Mouse (Mus musculus) heart, embryonic 10.5 days (tissue): ENCODE measurements at regions not wholly inside any gene's neighbourhood (a gene's known extent, or its start where the extent isn't known, plus 50 kb on each side); places are given as distances from the start of the nearest gene placed in this dataset.

Experiments used
- DNase-seq: peaks from one replicate; pipeline ENCODE4 v3.0.0-alpha.2; 2017; ENCODE audit warnings: low spot score
- H3K27ac ChIP-seq: fragments of 300-500 bp; sonication (generic); 2 replicates; pipeline ENCODE4 v1.5.1; 2016; ENCODE audit warnings: mild to moderate bottlenecking
- H3K27me3 ChIP-seq: fragments of 300-500 bp; sonication (generic); 2 replicates; pipeline ENCODE4 v1.6.1; 2016; ENCODE audit warnings: mild to moderate bottlenecking; ENCODE audit not compliant: poor library complexity, insufficient read depth, severe bottlenecking
- H3K36me3 ChIP-seq: fragments of 300-500 bp; sonication (generic); 2 replicates; pipeline ENCODE4 v1.6.1; 2016; ENCODE audit warnings: mild to moderate bottlenecking, moderate library complexity
- H3K4me1 ChIP-seq: fragments of 300-500 bp; sonication (generic); 2 replicates; pipeline ENCODE4 v1.6.1; 2016; ENCODE audit warnings: mild to moderate bottlenecking
- H3K4me3 ChIP-seq: fragments of 300-500 bp; sonication (generic); 2 replicates; pipeline ENCODE4 v1.5.1; 2016; ENCODE audit warnings: mild to moderate bottlenecking, moderate library complexity
- H3K9me3 ChIP-seq: fragments of 300-500 bp; sonication (generic); 2 replicates; pipeline ENCODE4 v1.6.1; 2016; ENCODE audit warnings: mild to moderate bottlenecking, moderate library complexity
- WGBS: fragments of 180-500 bp; shearing (Covaris S2); methylation state at CpG from one replicate; pipeline ENCODE4 v1.1.7; 2016; 5-methylcytosine and 5-hydroxymethylcytosine counted together

DNA sequence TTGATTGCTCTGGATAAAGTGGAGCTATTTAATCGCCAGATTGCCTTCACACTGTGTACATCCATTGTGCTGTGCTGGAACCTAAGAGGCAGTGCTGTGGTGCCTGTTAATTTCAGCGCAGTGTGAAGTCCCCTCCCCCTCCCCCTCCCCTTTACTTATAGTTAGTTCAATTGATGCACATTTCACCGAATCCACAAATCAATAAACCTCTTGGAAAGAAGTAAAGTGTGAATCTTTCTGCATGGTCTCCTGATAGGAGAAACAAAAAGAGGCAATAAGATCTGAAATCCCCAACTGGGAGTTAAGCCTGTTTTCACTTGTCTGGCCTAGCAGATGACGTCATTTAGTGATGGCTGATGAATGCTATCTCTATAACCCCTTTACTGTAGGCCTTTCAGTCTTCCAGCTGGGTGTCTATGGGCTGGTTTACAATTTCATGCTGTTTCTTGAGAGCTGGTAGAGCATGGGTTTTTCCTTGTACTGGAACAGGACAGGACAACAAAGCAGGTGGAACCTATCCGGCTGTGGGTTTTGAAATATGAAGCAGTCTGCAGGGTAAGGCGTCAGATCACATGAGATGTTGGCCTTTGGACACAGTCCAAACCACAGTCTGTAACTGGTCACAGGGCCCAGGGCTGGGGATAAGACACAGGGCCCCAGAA is 398.0 kb upstream of the Sel1l start:
- H3K4me3 ChIP-seq = no peak overlapping the region
- no peak for DNase-seq

DNA sequence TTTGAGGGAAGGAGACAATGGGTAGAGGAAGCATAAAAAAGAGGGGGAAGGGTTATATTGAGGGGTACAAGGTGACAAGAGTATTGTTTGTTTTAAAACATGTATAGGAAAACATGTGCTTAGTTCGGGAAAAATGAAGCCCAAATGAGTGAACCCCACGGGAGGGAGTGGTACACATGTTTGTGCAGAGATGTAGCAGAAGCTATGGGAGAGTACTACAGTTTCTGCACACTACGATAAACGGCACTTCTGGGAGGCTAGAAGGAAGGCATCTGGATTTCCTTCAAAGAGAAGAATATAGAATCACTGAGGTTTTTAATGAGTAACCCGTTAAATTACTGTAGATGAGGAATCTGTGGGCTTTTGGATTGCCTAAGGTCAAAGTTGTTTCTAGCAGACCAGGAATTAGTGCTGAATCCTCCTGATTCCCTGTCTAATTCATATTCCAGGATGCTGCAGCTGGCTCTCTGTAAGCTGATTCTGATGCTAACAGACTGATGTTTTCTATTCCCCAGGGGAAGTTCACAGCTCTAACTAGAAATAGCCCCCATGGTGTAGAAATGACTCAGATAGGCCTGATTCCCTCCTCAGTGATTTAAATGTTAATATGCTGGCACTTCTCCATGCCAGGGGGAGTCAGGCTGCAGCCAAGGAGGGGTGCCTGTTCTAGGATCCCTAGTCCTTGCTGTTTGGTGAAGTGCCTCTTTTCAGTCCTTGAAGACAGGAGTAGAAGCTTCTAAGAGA is 391.2 kb upstream of the Sel1l start:
- 65% methylated on average over 5 of the region's 5 CpGs for WGBS
- DNase-seq = no peak
- Histone ChIP-seq H3K9me3 (no peaks in the 10 kb centered on the region), H3K36me3 (no peaks in the 10 kb centered on the region), H3K4me1 (no peaks in the 10 kb centered on the region), H3K4me3 (no peak overlapping the region), H3K27me3 (no peaks in the 10 kb centered on the region), H3K27ac (no peak overlapping the region)

More for the DNA sequence above, 398.0 kb upstream of the Sel1l start:
- Histone ChIP-seq H3K36me3 (no peaks in the 10 kb centered on the region), H3K9me3 (no peaks in the 10 kb centered on the region), H3K27me3 (no peaks in the 10 kb centered on the region), H3K27ac (no peak overlapping the region), H3K4me1 (no peaks in the 10 kb centered on the region)
- 49% methylated on average over 6 of the region's 6 CpGs for WGBS

DNA sequence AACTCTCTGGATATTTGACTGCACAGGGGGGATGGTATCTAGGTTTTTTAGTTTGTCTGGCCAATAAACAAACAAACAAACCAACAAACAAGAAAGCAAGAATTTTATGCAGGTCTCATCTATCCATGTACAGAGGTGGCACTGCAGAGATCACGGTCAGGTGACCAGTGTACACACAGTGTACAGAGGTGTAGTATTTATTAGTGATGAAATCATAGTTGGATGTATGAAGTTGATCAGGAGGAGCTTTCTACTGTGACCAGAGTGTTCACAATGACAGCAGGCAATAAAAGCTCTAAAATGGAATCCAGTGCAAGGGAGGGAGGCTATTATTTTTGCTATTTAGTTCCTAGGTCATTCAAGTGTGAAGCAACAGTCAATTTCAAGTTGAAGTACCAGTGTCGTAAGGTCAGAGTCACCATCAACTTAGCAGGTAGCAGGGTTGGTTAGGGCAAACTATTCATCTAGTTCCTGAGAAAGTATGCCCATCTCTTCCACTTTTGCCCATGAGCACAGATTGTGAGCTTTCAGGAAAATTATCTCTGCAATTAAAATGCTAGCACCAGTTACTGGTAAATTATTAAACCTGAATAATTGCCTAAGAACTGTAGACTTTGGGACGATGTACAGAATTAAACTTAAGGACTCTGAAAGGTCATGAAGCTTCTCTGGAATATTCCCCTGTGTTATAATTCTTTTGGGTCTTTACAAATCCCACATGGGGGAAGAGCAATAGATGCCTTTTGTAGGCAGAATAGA is 384.9 kb upstream of the Sel1l start:
- Histone ChIP-seq H3K4me3 (no peak overlapping the region), H3K36me3 (no peaks in the 10 kb centered on the region), H3K27ac (no peak overlapping the region), H3K27me3 (no peaks in the 10 kb centered on the region), H3K9me3 (no peaks in the 10 kb centered on the region), H3K4me1 (no peaks in the 10 kb centered on the region)
- no peak for DNase-seq
- WGBS = 82% methylated on average over 3 of the region's 3 CpGs

- WGBS = 75% methylated on average over 4 of the region's 4 CpGs
- DNase-seq = no peak
- Histone ChIP-seq H3K9me3 (no peaks in the 10 kb centered on the region), H3K27ac (no peak overlapping the region), H3K4me1 (no peaks in the 10 kb centered on the region), H3K4me3 (no peak overlapping the region), H3K27me3 (no peaks in the 10 kb centered on the region), H3K36me3 (no peaks in the 10 kb centered on the region)
Measured at GRCm38 (mm10) chr12:92228585-92228984, 379.6 kb upstream of the Sel1l start.

GRCm38 (mm10) chr12:92203351-92203750 is 354.4 kb upstream of the Sel1l start:
- DNase-seq = no peak
- H3K9me3 ChIP-seq = no peaks in the 10 kb centered on the region
- no peaks in the 10 kb centered on the region for H3K4me1 ChIP-seq
- H3K4me3 ChIP-seq = no peak overlapping the region
- no peaks in the 10 kb centered on the region for H3K36me3 ChIP-seq
- 83% methylated on average over 4 of the region's 4 CpGs for WGBS
- no peak overlapping the region for H3K27ac ChIP-seq
- H3K27me3 ChIP-seq = no peaks in the 10 kb centered on the region

DNA sequence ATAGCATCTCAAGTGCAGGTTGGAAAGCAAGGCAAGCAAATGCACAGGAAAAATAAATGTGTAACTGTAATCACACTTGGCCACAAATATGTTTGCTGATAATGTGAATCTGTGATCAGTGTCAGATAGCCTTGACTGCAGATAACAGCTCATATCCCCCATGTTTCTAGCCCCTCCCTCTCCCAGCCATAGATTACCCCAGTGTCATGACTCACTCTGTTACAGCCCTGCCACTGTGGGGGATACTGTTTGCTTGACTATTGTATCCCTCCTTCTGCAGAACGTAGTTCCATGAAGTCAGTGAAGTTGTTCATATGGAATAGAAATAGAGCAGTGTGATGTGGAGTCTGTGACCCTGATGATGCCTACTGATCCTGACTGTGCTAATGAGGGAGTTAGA is 351.6 kb upstream of the Sel1l start:
- DNase-seq = no peak
- H3K9me3 ChIP-seq = no peaks in the 10 kb centered on the region
- no peak overlapping the region for H3K27ac ChIP-seq
- no peak overlapping the region for H3K4me3 ChIP-seq
- H3K36me3 ChIP-seq = no peaks in the 10 kb centered on the region
- WGBS = 74% methylated on average over 1 of the region's 1 CpGs
- no peaks in the 10 kb centered on the region for H3K4me1 ChIP-seq
- H3K27me3 ChIP-seq = no peaks in the 10 kb centered on the region

GRCm38 (mm10) chr12:92198738-92199477 is 350.0 kb upstream of the Sel1l start:
- Histone ChIP-seq H3K27me3 (no peaks in the 10 kb centered on the region), H3K27ac (no peak overlapping the region), H3K9me3 (no peaks in the 10 kb centered on the region), H3K36me3 (no peaks in the 10 kb centered on the region), H3K4me1 (no peaks in the 10 kb centered on the region), H3K4me3 (no peak overlapping the region)
- no peak for DNase-seq
- 80% methylated on average over 5 of the region's 5 CpGs for WGBS

GRCm38 (mm10) chr12:92193934-92194685 is 345.2 kb upstream of the Sel1l start:
- no peaks in the 10 kb centered on the region for H3K36me3 ChIP-seq
- no peak overlapping the region for H3K4me3 ChIP-seq
- H3K9me3 ChIP-seq = no peaks in the 10 kb centered on the region
- no peaks in the 10 kb centered on the region for H3K27me3 ChIP-seq
- 66% methylated on average over 6 of the region's 6 CpGs for WGBS
- no peak for DNase-seq
- H3K4me1 ChIP-seq = no peaks in the 10 kb centered on the region
- H3K27ac ChIP-seq = no peak overlapping the region

DNA sequence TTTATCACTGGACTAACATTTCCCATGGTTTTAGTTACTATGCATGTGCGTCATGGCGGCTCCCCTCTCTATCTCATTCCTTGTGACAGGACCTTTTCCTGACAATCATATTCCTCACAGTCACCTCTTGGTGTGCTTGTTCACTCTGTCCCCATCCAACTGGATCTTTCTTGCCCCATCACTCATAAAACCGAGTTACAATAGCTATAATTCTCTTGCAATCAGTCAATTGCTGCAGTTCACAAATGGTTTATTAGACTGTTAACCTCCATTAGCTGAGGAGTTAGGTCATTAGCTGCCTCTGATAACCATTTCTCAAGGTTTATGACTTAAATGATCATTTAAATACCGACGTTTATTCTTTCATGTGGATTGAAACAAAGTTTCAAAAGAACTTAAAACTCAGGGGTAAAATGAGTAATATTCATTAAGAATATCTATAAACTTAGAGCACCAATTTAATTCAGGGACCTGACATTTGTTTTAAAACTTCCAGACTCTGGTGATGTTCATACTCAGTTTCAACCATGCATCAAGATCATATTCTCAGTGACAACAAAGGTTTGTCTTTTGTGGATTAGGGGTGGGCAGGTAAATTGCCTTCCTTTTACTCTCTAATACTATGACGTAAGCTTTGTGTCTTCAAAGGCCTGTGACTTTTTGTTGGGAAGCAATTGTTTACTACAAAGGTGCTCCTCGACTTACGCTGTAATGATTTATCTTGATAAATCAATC is 344.4 kb upstream of the Sel1l start:
- DNase-seq = no peak
- no peaks in the 10 kb centered on the region for H3K36me3 ChIP-seq
- WGBS = 81% methylated on average over 8 of the region's 8 CpGs

DNA sequence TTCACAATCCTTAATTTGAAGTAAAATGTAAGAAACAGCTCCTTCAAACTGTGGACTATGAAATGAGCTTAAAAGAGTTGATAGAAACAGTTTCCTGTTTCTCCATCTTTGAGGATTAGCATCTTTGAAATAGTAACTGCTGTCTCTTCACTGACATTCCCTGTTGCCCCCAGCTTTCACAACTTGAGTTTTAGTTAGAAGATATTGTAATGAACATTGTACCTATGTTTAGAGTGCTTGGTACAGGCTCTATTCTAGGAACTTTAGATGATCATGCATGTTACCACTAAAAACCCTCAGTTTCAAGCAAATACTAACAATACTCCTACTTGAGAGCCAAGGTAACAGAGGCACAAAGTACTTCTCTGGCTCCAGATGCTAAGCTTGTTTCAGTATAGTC is 340.1 kb upstream of the Sel1l start:
- Histone ChIP-seq H3K4me1 (no peaks in the 10 kb centered on the region), H3K36me3 (no peaks in the 10 kb centered on the region), H3K4me3 (no peak overlapping the region), H3K9me3 (no peaks in the 10 kb centered on the region), H3K27ac (no peak overlapping the region), H3K27me3 (no peaks in the 10 kb centered on the region)
- no peak for DNase-seq

More for the DNA sequence above, 344.4 kb upstream of the Sel1l start:
- Histone ChIP-seq H3K4me3 (no peak overlapping the region), H3K27ac (no peak overlapping the region), H3K27me3 (no peaks in the 10 kb centered on the region), H3K9me3 (no peaks in the 10 kb centered on the region), H3K4me1 (no peaks in the 10 kb centered on the region)

DNA sequence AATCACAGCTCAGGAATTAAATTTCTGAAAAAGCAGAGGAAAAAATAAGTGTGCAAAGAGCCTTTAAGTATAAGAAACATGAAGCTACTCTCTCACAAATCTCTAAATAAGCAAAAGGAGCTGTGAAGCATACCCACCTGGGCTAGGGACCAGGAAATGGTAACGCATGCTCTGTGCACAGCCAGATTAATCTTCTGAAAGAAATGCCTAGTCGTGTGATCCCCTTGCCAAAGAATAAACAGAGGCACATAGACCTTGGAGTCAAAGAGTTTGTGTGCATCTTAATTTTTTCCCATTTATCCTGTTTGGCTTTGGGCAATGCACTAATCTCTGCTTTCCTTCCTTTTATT is 338.2 kb upstream of the Sel1l start:
- Histone ChIP-seq H3K4me3 (no peak overlapping the region), H3K4me1 (no peaks in the 10 kb centered on the region), H3K36me3 (no peaks in the 10 kb centered on the region), H3K27ac (no peak overlapping the region), H3K9me3 (no peaks in the 10 kb centered on the region), H3K27me3 (no peaks in the 10 kb centered on the region)
- WGBS = 84% methylated on average over 2 of the region's 2 CpGs
- DNase-seq = no peak
